Mouse (Mus musculus): ENCODE data around the gene H6pd.

- no peak for TF ChIP-seq POLR2A (IDR thresholded peaks at IDR 0.05; ENCODE audit: insufficient read depth, low read length)
- TF ChIP-seq CTCF (IDR thresholded peaks at IDR 0.05; ENCODE audit: low read depth, low read length), result no peak
Measured at GRCm38 (mm10) chr4:149988301-149988700, 20.5 kb downstream of the H6pd start.

All from ES-Bruce4 (cell line).